Mouse (Mus musculus) thymus, postnatal 14 days (tissue): Measurements from ENCODE around the gene Cdc42se1.

Experiments used
- DNase-seq: peaks from one replicate; pipeline ENCODE4 v3.0.0; 2021

Gene Cdc42se1

GRCm38 (mm10) chr3:95227214-95227613, 1.3 kb upstream of the Cdc42se1 start:
- no peak for DNase-seq

GRCm38 (mm10) chr3:95228894-95229780, 605 bp downstream of the Cdc42se1 start:
- DNase-seq, result peak; percentile 58

- DNase-seq, result peak; percentile 43
These were observed 1.4 kb downstream of the Cdc42se1 start for GRCm38 (mm10) chr3:95229781-95230494.

GRCm38 (mm10) chr3:95230495-95231297, 2.2 kb downstream of the Cdc42se1 start:
- DNase-seq, result peak; percentile 43

GRCm38 (mm10) chr3:95231298-95232221, 3.0 kb downstream of the Cdc42se1 start, which contains the start of gene Mllt11:
TSS of gene Mllt11 (minus strand) at chr3:95232171.
- peak; percentile 77 for DNase-seq

GRCm38 (mm10) chr3:95232771-95233170, 4.2 kb downstream of the Cdc42se1 start:
- no peak for DNase-seq

- DNase-seq, result no peak
These were observed 4.9 kb downstream of the Cdc42se1 start for GRCm38 (mm10) chr3:95233303-95233980.

GRCm38 (mm10) chr3:95235386-95236301, 7.1 kb downstream of the Cdc42se1 start:
- DNase-seq, result no peak

GRCm38 (mm10) chr3:95237541-95238099, 9.1 kb downstream of the Cdc42se1 start:
- DNase-seq, result no peak

- DNase-seq, result no peak
These were observed 10.5 kb downstream of the Cdc42se1 start for GRCm38 (mm10) chr3:95239022-95239421.

- DNase-seq, result no peak
These were observed 11.4 kb downstream of the Cdc42se1 start for GRCm38 (mm10) chr3:95239971-95240370.

- DNase-seq, result no peak
These were observed 12.4 kb downstream of the Cdc42se1 start for GRCm38 (mm10) chr3:95240900-95241299.

- no peak for DNase-seq
These were observed 13.0 kb downstream of the Cdc42se1 start, which contains the start of gene Gm128 for GRCm38 (mm10) chr3:95241498-95241897. TSS of gene Gm128 (minus strand) at chr3:95241598.

- DNase-seq, result no peak
These were observed 14.6 kb downstream of the Cdc42se1 start for GRCm38 (mm10) chr3:95243086-95243485.

- DNase-seq, result no peak
These were observed 18.1 kb downstream of the Cdc42se1 start for GRCm38 (mm10) chr3:95246465-95247231.

- no peak for DNase-seq
These were observed 19.3 kb downstream of the Cdc42se1 start for GRCm38 (mm10) chr3:95247660-95248336.

GRCm38 (mm10) chr3:95250361-95250760, 21.8 kb downstream of the Cdc42se1 start:
- no peak for DNase-seq

- no peak for DNase-seq
These were observed 22.4 kb downstream of the Cdc42se1 start, which contains the start of gene Bnipl for GRCm38 (mm10) chr3:95250783-95251424. TSS of gene Bnipl (minus strand) at chr3:95251193.
